Mouse (Mus musculus) kidney, adult 2 months (tissue): ENCODE data around the gene Tbc1d10a. TPM values are rescaled to one million over a fixed set of nuclear protein-coding genes. Genes with fewer than 3 reads are reported as not detected.

Experiments used
- DNase-seq: peaks from one replicate; pipeline ENCODE4 v3.0.0; 2021
- H3K27ac ChIP-seq: fragments of 200-500 bp; 2 replicates; pipeline ENCODE4 v1.5.1; 2012; ENCODE audit warnings: low read depth, low read length, control low read depth, inconsistent platforms; ENCODE audit not compliant: insufficient read depth
- H3K27me3 ChIP-seq: fragments of 200-500 bp; replicated peaks from 2 replicates; pipeline ENCODE4 v1.6.1; 2012; ENCODE audit warnings: mild to moderate bottlenecking, moderate library complexity, low read length, inconsistent platforms; ENCODE audit not compliant: control insufficient read depth, insufficient read depth
- H3K36me3 ChIP-seq: fragments of 200-500 bp; 2 replicates; pipeline ENCODE4 v1.6.1; 2012; ENCODE audit warnings: mild to moderate bottlenecking, moderate library complexity, low read length, inconsistent platforms; ENCODE audit not compliant: control insufficient read depth, insufficient read depth
- H3K4me1 ChIP-seq: fragments of 200-500 bp; 2 replicates; pipeline ENCODE4 v1.6.1; 2011; ENCODE audit warnings: low read length; ENCODE audit not compliant: control insufficient read depth, insufficient read depth
- H3K4me3 ChIP-seq: fragments of 200-500 bp; 2 replicates; pipeline ENCODE4 v1.5.1; 2011; ENCODE audit warnings: mild to moderate bottlenecking, low read depth, low read length, control low read depth; ENCODE audit not compliant: insufficient read depth
- CTCF ChIP-seq: fragments of 200-500 bp; conservative IDR thresholded peaks from 2 replicates; pipeline ENCODE4 v1.5.1; 2011; ENCODE audit warnings: low read depth, mild to moderate bottlenecking, control low read depth, low read length, moderate library complexity, mixed read lengths; ENCODE audit not compliant: insufficient read depth, insufficient read length
- POLR2A ChIP-seq: fragments of 200-500 bp; IDR thresholded peaks from one replicate; pipeline ENCODE4 v1.6.1; 2011; ENCODE audit warnings: low read depth, low read length, control low read depth
- WGBS: fragments of 180-500 bp; shearing (Covaris S2); methylation state at CpG from one replicate; pipeline ENCODE4 v1.1.7; 2018; 5-methylcytosine and 5-hydroxymethylcytosine counted together
- polyA plus RNA-seq: library from polyadenylated mRNA; depleted of rRNA; stranded (reverse); fragments of >200 nt; gene quantifications from 2 replicates; pipeline ENCODE4 v1.2.3, GENCODE M21; 2012

Gene Tbc1d10a
- polyA plus RNA-seq, 1 experiment, result 91.4 TPM

- Histone ChIP-seq H3K4me3 (peak overlapping the region; percentile 88), H3K27me3 (no peaks in the 10 kb centered on the region), H3K36me3 (peaks cover 1% of the 10 kb centered on the region; the same call in 1 of the 2 replicates), H3K4me1 (peaks cover 17% of the 10 kb centered on the region; the same call in 1 of the 2 replicates), H3K27ac (peak overlapping the region; percentile 86)
- 4% methylated on average over 15 of the region's 15 CpGs for WGBS
- DNase-seq, result no peak
- TF ChIP-seq CTCF (no peak), POLR2A (no peak)
Measured at GRCm38 (mm10) chr11:4160758-4161480, 25.7 kb upstream of the Tbc1d10a start.

- H3K27ac ChIP-seq, result no peak overlapping the region
- DNase-seq, result no peak
- TF ChIP-seq POLR2A, result no peak
- TF ChIP-seq CTCF, result no peak
- H3K27me3 ChIP-seq, result no peaks in the 10 kb centered on the region
- WGBS, result 94% methylated on average over 2 of the region's 2 CpGs
- no peak overlapping the region for H3K4me3 ChIP-seq
- H3K4me1 ChIP-seq, result peaks cover 8% of the 10 kb centered on the region; the same call in 1 of the 2 replicates
- peaks cover 7% of the 10 kb centered on the region for H3K36me3 ChIP-seq
Measured at GRCm38 (mm10) chr11:4164701-4165100, 21.9 kb upstream of the Tbc1d10a start.

- H3K4me1 ChIP-seq, result no peaks in the 10 kb centered on the region
- H3K27ac ChIP-seq, result peak overlapping the region; percentile 59; the same call in 1 of the 2 replicates
- peaks cover 14% of the 10 kb centered on the region for H3K36me3 ChIP-seq
- 68% methylated on average over 7 of the region's 7 CpGs for WGBS
- peak; percentile 61 for DNase-seq
- TF ChIP-seq POLR2A (no peak), CTCF (no peak)
- no peak overlapping the region for H3K4me3 ChIP-seq
- H3K27me3 ChIP-seq, result no peaks in the 10 kb centered on the region
Measured at GRCm38 (mm10) chr11:4166467-4167090, 20.0 kb upstream of the Tbc1d10a start.

- H3K4me1 ChIP-seq, result no peaks in the 10 kb centered on the region
- no peak overlapping the region for H3K4me3 ChIP-seq
- peak; percentile 67 for DNase-seq
- 59% methylated on average over 5 of the region's 5 CpGs for WGBS
- no peaks in the 10 kb centered on the region for H3K27me3 ChIP-seq
- no peak overlapping the region for H3K27ac ChIP-seq
- no peak for TF ChIP-seq POLR2A
- no peak for TF ChIP-seq CTCF
- peaks cover 17% of the 10 kb centered on the region for H3K36me3 ChIP-seq
Measured at GRCm38 (mm10) chr11:4174586-4174985, 12.0 kb upstream of the Tbc1d10a start.

- no peaks in the 10 kb centered on the region for H3K27me3 ChIP-seq
Measured at GRCm38 (mm10) chr11:4177716-4178115, 8.9 kb upstream of the Tbc1d10a start.

GRCm38 (mm10) chr11:4182061-4182460 lies 4.5 kb upstream of the Tbc1d10a start:
- WGBS, result 14% methylated on average over 1 of the region's 1 CpGs
- Histone ChIP-seq H3K4me1 (peaks cover 2% of the 10 kb centered on the region; the same call in 1 of the 2 replicates), H3K36me3 (peaks cover 2% of the 10 kb centered on the region; the same call in 1 of the 2 replicates), H3K27ac (no peak overlapping the region), H3K4me3 (no peak overlapping the region), H3K27me3 (no peaks in the 10 kb centered on the region)
- DNase-seq, result peak; percentile 63
- TF ChIP-seq POLR2A, result no peak
- no peak for TF ChIP-seq CTCF

More at GRCm38 (mm10) chr11:4177716-4178115, 8.9 kb upstream of the Tbc1d10a start:
- H3K27ac ChIP-seq, result no peak overlapping the region
- no peaks in the 10 kb centered on the region for H3K4me1 ChIP-seq
- TF ChIP-seq CTCF (no peak), POLR2A (no peak)
- 38% methylated on average over 4 of the region's 4 CpGs for WGBS
- peaks cover 9% of the 10 kb centered on the region for H3K36me3 ChIP-seq
- no peak overlapping the region for H3K4me3 ChIP-seq
- DNase-seq, result peak; percentile 40

- Histone ChIP-seq H3K4me3 (no peak overlapping the region), H3K27me3 (no peaks in the 10 kb centered on the region), H3K36me3 (no peaks in the 10 kb centered on the region; the same call in 1 of the 2 replicates), H3K4me1 (peaks cover 10% of the 10 kb centered on the region; the same call in 1 of the 2 replicates), H3K27ac (peak overlapping the region; percentile 19)
- TF ChIP-seq POLR2A (no peak), CTCF (no peak)
- DNase-seq, result peak; percentile 69
Measured at GRCm38 (mm10) chr11:4183511-4183910, 3.1 kb upstream of the Tbc1d10a start.
